Mouse (Mus musculus): ENCODE measurements around the gene Ppa2.

- TF ChIP-seq GATA1 (IDR thresholded peaks at IDR 0.05; ENCODE audit: low read depth, low read length) (no peak), CTCF (IDR thresholded peaks at IDR 0.05 in 2 of 3, conservative IDR thresholded peaks at IDR 0.05 in 1 of 3; ENCODE audit: control insufficient read depth in 1 of 3, insufficient read depth in 1 of 3, low read depth in 2 of 3, low read length in 3 of 3, poor library complexity in 1 of 3, severe bottlenecking in 1 of 3) (no peak), BHLHE40 (IDR thresholded peaks at IDR 0.05; ENCODE audit: borderline replicate concordance, low read depth, low read length) (no peak), USF1 (IDR thresholded peaks at IDR 0.05; ENCODE audit: low read depth, low read length) (no peak), EP300 (IDR thresholded peaks at IDR 0.05; ENCODE audit: low read depth in 1 of 2, low read length in 2 of 2) (no peak), SIN3A (IDR thresholded peaks at IDR 0.05; ENCODE audit: low read length) (no peak), ETS1 (IDR thresholded peaks at IDR 0.05; ENCODE audit: low read depth, low read length) (no peak), POLR2A (IDR thresholded peaks at IDR 0.05; ENCODE audit: control insufficient read depth in 1 of 2, insufficient read depth in 1 of 2, low read depth in 1 of 2, low read length in 2 of 2, poor library complexity in 1 of 2) (no peak), CHD1 (IDR thresholded peaks at IDR 0.05; ENCODE audit: low read depth, low read length) (no peak), ZC3H11A (IDR thresholded peaks at IDR 0.05; ENCODE audit: low read depth, low read length) (no peak), CHD2 (IDR thresholded peaks at IDR 0.05; ENCODE audit: low read length) (no peak), NELFE (IDR thresholded peaks at IDR 0.05; ENCODE audit: low read depth, low read length) (no peak), USF2 (IDR thresholded peaks at IDR 0.05; ENCODE audit: borderline replicate concordance in 1 of 2, insufficient read depth in 1 of 2, low read depth in 1 of 2, low read length in 2 of 2) (no peak), JUND (IDR thresholded peaks at IDR 0.05; ENCODE audit: low read depth, low read length) (no peak)
These were observed 77.4 kb downstream of the Ppa2 start for GRCm38 (mm10) chr3:133387283-133387682.

Measured in MEL (cell line).